In the genomic region with DNA sequence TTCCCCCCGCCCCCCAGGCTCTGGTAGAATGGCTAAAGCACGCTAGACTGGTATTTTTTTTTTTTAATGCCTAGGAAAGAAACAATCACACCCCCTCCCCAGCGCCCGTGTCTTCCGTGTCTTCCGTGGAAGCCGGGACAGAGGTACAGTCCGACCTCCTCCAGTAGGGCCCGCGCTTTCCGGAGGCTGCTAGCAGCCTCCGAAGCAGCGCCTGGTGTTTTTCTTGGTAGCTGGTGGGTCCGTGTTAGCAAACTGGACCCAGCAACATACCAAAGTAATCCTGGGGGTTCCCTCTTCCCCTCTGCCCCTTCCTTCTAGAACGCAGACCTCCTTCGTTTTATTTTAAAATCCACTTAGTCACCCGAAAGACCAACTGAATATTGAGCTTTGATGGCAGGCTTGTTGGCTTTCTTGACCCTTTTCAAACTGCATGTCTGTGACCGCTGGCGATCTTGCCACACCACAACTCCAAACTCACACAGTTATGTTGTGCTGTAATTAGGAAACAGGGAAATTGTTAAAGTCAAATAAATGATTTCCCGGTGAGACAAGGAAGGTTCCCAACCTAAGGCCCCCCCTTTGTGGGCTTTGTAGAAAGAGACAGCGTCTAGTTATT, we compare ENCODE assay signal across 8 mouse cellular contexts. TPM values are rescaled to one million over a fixed set of nuclear protein-coding genes. Genes with fewer than 3 reads are reported as not detected.
DNase-seq lines count a peak whose midpoint lies in the region; ATAC-seq and TF ChIP-seq lines count a peak whose summit lies in the region.

No protein-coding gene starts in this region.

- ATAC-seq in lung, embryonic 14.5 days (ENCODE audit: insufficient read depth) = no peak
- no peak for ATAC-seq in embryonic facial prominence, embryonic 13.5 days (ENCODE audit: insufficient number of reproducible peaks, insufficient read depth, low FRiP score, low TSS enrichment, low read depth)
- ATAC-seq in hindbrain, postnatal 0 days = no peak
- ATAC-seq in midbrain, embryonic 13.5 days = no peak

- no peak for TF ChIP-seq CTCF in lung, embryonic 14.5 days (IDR thresholded peaks at IDR 0.05; ENCODE audit: low read depth)
- no peak for TF ChIP-seq CTCF in hindbrain, postnatal 0 days (IDR thresholded peaks at IDR 0.05; ENCODE audit: low read depth)

- peaks cover 37% of the 10 kb centered on the region for H3K4me1 ChIP-seq in lung, embryonic 14.5 days (ENCODE audit: insufficient read depth)
- peaks cover 65% of the 10 kb centered on the region for H3K4me1 ChIP-seq in embryonic facial prominence, embryonic 13.5 days
- H3K4me1 ChIP-seq in hindbrain, postnatal 0 days (ENCODE audit: insufficient read depth, low read length) = peaks cover 12% of the 10 kb centered on the region; the same call in 1 of the 2 replicates
- H3K4me1 ChIP-seq in midbrain, embryonic 13.5 days (replicated peaks) = peaks cover 78% of the 10 kb centered on the region

- peak overlapping the region; percentile 98 for H3K4me2 ChIP-seq in lung, embryonic 14.5 days
- peak overlapping the region; percentile 91 for H3K4me2 ChIP-seq in embryonic facial prominence, embryonic 13.5 days
- H3K4me2 ChIP-seq in hindbrain, postnatal 0 days (ENCODE audit: low read depth, low read length) = peak overlapping the region; percentile 72
- peak overlapping the region; percentile 82 for H3K4me2 ChIP-seq in midbrain, embryonic 13.5 days (replicated peaks)

- no peaks in the 10 kb centered on the region for H3K9me3 ChIP-seq in lung, embryonic 14.5 days (ENCODE audit: low read depth, low read length)
- no peaks in the 10 kb centered on the region for H3K9me3 ChIP-seq in embryonic facial prominence, embryonic 13.5 days
- H3K9me3 ChIP-seq in hindbrain, postnatal 0 days (ENCODE audit: low read length) = no peaks in the 10 kb centered on the region
- no peaks in the 10 kb centered on the region for H3K9me3 ChIP-seq in midbrain, embryonic 13.5 days

- DNase-seq in lung, embryonic 14.5 days = peak; percentile 60
- no peak for DNase-seq in lung, postnatal 25 days (ENCODE audit: low spot score)
- DNase-seq in hindbrain, postnatal 0 days (ENCODE audit: low spot score) = peak; percentile 27
- no peak for DNase-seq in cerebellum, adult 11 months
- no peak for DNase-seq in layer of hippocampus, adult 8-10 months (ENCODE audit: low spot score in 2 of 2)
- no peak for DNase-seq in thymus, postnatal 25 days

- H3K27ac ChIP-seq in lung, embryonic 14.5 days (ENCODE audit: low read depth) = peak overlapping the region; percentile 99
- H3K27ac ChIP-seq in embryonic facial prominence, embryonic 13.5 days = peak overlapping the region; percentile 100
- peak overlapping the region; percentile 89; the same call in 1 of the 2 replicates for H3K27ac ChIP-seq in hindbrain, postnatal 0 days
- H3K27ac ChIP-seq in midbrain, embryonic 13.5 days = peak overlapping the region; percentile 98

- no peaks in the 10 kb centered on the region for H3K36me3 ChIP-seq in lung, embryonic 14.5 days (ENCODE audit: insufficient read depth)
- no peaks in the 10 kb centered on the region for H3K36me3 ChIP-seq in embryonic facial prominence, embryonic 13.5 days
- no peaks in the 10 kb centered on the region for H3K36me3 ChIP-seq in hindbrain, postnatal 0 days (ENCODE audit: insufficient read depth, low read length)
- H3K36me3 ChIP-seq in midbrain, embryonic 13.5 days = no peaks in the 10 kb centered on the region

- peak overlapping the region; percentile 97 for H3K9ac ChIP-seq in lung, embryonic 14.5 days
- peak overlapping the region; percentile 99 for H3K9ac ChIP-seq in embryonic facial prominence, embryonic 13.5 days
- H3K9ac ChIP-seq in hindbrain, postnatal 0 days (replicated peaks; ENCODE audit: low read length) = peak overlapping the region; percentile 62; the same call in 1 of the 2 replicates
- H3K9ac ChIP-seq in midbrain, embryonic 13.5 days (replicated peaks) = peak overlapping the region; percentile 98

- H3K4me3 ChIP-seq in lung, embryonic 14.5 days (ENCODE audit: low read depth, low read length) = peak overlapping the region; percentile 81
- peak overlapping the region; percentile 86 for H3K4me3 ChIP-seq in embryonic facial prominence, embryonic 13.5 days
- peak overlapping the region; percentile 54 for H3K4me3 ChIP-seq in hindbrain, postnatal 0 days (ENCODE audit: low read length)
- H3K4me3 ChIP-seq in midbrain, embryonic 13.5 days (replicated peaks) = peak overlapping the region; percentile 75

- 4% methylated on average over 21 of the region's 21 CpGs for WGBS in lung, embryonic 14.5 days
- 2% methylated on average over 21 of the region's 21 CpGs for WGBS in embryonic facial prominence, embryonic 13.5 days
- 3% methylated on average over 21 of the region's 21 CpGs for WGBS in hindbrain, postnatal 0 days
- WGBS in midbrain, embryonic 13.5 days = under 1% methylated on average over 21 of the region's 21 CpGs

- H3K27me3 ChIP-seq in lung, embryonic 14.5 days (ENCODE audit: insufficient read depth, low read length) = no peaks in the 10 kb centered on the region
- H3K27me3 ChIP-seq in embryonic facial prominence, embryonic 13.5 days = no peaks in the 10 kb centered on the region
- peaks cover 4% of the 10 kb centered on the region; the same call in 1 of the 2 replicates for H3K27me3 ChIP-seq in hindbrain, postnatal 0 days (ENCODE audit: insufficient read depth, low read length)
- 0 out of 2 replicates have a peak, but pooled peaks cover 3% of the 10 kb centered on the region for H3K27me3 ChIP-seq in midbrain, embryonic 13.5 days

RNA-seq across cellular contexts. Expression of gene Tcf7l2, which starts 3.1 kb away (rescaled TPM):
- polyA plus RNA-seq in lung, embryonic 14.5 days (2014; fragmentation: Nextera tagmentation; extraction: Ambion mirVana) = 57.1 and 58.5 TPM in 2 replicates
- polyA plus RNA-seq in embryonic facial prominence, embryonic 13.5 days (2015; fragmentation: Nextera tagmentation; extraction: Ambion mirVana) = 142 and 157 TPM in 2 replicates
- 3.9 and 4.0 TPM in 2 replicates for total RNA-seq in hindbrain, postnatal 0 days (2014; rRNA removed)
- polyA plus RNA-seq in hindbrain, postnatal 0 days (2015; fragmentation: Nextera tagmentation; extraction: Ambion mirVana) = 37.3 and 71.6 TPM in 2 replicates
- polyA plus RNA-seq in midbrain, embryonic 13.5 days (2015; fragmentation: Nextera tagmentation; extraction: Ambion mirVana) = 584 and 798 TPM in 2 replicates
- total RNA-seq in layer of hippocampus, adult 8-10 months (2022) = 10 to 100 TPM in 2 of 4 experiments, 1 to 10 TPM in 2; 7.6 to 12.1 (median 9.9) TPM

Comparison
In these comparisons a context has a peak if more than half of its experiments do, and no peak if none do; other contexts are left out.
1. DNase-seq: peak in lung, embryonic 14.5 days (single experiment) and hindbrain, postnatal 0 days (single experiment); none in lung, postnatal 25 days (single experiment), cerebellum, adult 11 months (single experiment), layer of hippocampus, adult 8-10 months (0 of 2) and thymus, postnatal 25 days (single experiment).
2. Peak in every context shown above with its lines, with median percentiles within 50 percentile points of each other: H3K27ac ChIP-seq, H3K4me2 ChIP-seq, H3K4me3 ChIP-seq and H3K9ac ChIP-seq.